Mouse (Mus musculus): ENCODE data around the gene Hist1h2be.
A peak's percentile ranks its signal among the peaks of the same experiment; 100 is the strongest.
"Not testable (repeated sequence)": the region's sequence is repeated elsewhere in the genome, so short reads cannot be mapped to it uniquely, and the experiment has no call there.

The Hist1h2be gene

GRCm38 (mm10) chr13:23573034-23573897, 47.7 kb downstream of the Hist1h2be start:
- DNase-seq (ENCODE audit: low read depth), result peak; percentile 42

DNA sequence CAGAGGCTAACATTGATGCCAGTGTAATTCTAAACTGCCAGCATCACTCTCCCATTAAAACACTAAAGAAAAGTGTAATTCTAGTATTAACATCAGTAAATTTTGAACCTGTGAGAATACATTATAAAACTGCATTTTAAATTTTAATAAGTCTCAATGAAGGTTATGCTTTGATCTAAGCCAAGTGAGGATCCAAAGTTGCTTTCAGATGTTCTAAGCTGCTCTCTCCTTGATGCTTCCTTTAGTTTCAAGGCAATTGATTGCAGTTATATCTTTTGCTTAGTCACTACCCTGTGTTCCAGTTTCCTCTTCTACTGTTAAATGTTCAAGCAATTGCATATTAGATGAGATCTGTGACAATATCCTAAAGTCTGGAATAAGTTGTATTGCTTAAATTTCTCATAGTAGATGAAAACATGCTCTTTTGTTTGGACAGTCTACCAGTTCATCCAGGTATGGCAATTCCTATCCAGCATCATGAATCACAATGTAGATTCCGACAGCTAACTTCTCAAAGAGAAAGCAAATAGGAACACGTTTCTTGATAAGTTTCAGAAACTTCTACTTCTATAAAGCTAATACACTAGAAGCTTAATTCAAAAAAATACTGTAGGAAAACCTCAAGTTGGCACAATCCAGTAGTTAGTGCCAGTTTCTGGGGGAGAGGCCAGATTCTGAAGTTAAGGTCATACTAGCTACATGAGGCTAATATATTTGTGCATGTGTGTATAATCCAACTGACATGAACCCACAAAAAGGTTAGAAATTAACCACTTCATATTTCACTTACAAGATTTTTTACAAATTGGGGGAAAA, 48.5 kb downstream of the Hist1h2be start:
- no peak for DNase-seq (ENCODE audit: low read depth)

DNA sequence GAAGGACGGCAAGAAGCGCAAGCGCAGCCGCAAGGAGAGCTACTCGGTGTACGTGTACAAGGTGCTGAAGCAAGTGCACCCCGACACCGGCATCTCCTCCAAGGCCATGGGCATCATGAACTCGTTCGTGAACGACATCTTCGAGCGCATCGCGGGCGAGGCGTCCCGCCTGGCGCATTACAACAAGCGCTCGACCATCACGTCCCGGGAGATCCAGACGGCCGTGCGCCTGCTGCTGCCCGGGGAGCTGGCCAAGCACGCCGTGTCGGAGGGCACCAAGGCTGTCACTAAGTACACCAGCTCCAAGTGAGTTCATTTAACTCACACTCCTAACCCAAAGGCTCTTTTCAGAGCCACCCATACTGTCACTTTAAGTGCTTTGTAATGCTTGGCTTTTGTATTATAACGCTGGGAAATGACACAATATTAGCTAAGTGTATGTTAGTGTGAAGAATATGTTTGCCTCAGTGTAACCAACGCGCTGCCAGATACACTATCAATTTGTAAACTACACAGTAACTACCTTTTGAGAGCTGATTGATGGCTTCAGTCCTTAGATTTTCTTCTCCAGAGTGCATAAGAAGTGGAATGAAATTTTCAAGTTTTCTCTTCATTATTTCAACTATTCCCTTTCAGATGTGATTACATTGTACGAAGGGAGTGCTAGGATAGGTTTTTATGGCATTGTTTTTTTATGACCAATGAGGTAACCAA, 49.3 kb downstream of the Hist1h2be start:
- peak; percentile 51 for DNase-seq (ENCODE audit: low read depth)

GRCm38 (mm10) chr13:23571022-23571503, 49.9 kb downstream of the Hist1h2be start, which contains the start of the genes Hist1h2ae and Hist1h2bg:
Gene Hist1h2ae, minus strand, starts transcription at chr13:23571220.
Gene Hist1h2bg, plus strand, starts transcription at chr13:23571396.
- peak; percentile 91 for DNase-seq (ENCODE audit: low read depth)

GRCm38 (mm10) chr13:23570261-23571021, 50.5 kb downstream of the Hist1h2be start:
- peak; percentile 52 for DNase-seq (ENCODE audit: low read depth)

- DNase-seq (ENCODE audit: low read depth), result no peak
Measured at GRCm38 (mm10) chr13:23564482-23564881, 56.4 kb downstream of the Hist1h2be start.

- DNase-seq (ENCODE audit: low read depth), result peak; percentile 73
Measured at GRCm38 (mm10) chr13:23562699-23563462, 58.0 kb downstream of the Hist1h2be start.

- peak; percentile 98 for DNase-seq (ENCODE audit: low read depth)
Measured at GRCm38 (mm10) chr13:23561883-23562659, 58.9 kb downstream of the Hist1h2be start, which contains the start of gene Hist1h3e. Gene Hist1h3e, minus strand, starts transcription at chr13:23562369.

DNA sequence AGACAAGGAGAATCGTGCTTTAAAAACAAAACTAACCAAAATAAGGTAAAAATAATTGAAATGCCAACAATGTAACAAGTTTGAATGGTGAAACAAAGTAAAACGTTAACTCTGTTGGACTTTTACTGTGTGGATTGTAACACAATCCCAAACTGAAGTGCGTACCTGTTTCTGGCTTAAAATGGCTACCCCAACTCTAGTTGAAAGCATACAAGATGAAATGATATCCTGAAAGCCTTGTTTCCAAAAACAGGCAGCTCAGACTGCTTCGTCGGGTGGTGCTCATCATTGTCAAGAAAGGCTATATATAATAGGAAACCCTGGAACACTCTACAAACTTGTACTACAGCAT, 59.4 kb downstream of the Hist1h2be start:
- DNase-seq (ENCODE audit: low read depth), result not testable (repeated sequence)

- not testable (repeated sequence) for DNase-seq (ENCODE audit: low read depth)
Measured at GRCm38 (mm10) chr13:23560699-23561098, 60.2 kb downstream of the Hist1h2be start.

GRCm38 (mm10) chr13:23556906-23557305, 64.0 kb downstream of the Hist1h2be start:
- DNase-seq (ENCODE audit: low read depth), result no peak

GRCm38 (mm10) chr13:23555839-23556416, 65.0 kb downstream of the Hist1h2be start:
- DNase-seq (ENCODE audit: low read depth), result peak; percentile 89

DNA sequence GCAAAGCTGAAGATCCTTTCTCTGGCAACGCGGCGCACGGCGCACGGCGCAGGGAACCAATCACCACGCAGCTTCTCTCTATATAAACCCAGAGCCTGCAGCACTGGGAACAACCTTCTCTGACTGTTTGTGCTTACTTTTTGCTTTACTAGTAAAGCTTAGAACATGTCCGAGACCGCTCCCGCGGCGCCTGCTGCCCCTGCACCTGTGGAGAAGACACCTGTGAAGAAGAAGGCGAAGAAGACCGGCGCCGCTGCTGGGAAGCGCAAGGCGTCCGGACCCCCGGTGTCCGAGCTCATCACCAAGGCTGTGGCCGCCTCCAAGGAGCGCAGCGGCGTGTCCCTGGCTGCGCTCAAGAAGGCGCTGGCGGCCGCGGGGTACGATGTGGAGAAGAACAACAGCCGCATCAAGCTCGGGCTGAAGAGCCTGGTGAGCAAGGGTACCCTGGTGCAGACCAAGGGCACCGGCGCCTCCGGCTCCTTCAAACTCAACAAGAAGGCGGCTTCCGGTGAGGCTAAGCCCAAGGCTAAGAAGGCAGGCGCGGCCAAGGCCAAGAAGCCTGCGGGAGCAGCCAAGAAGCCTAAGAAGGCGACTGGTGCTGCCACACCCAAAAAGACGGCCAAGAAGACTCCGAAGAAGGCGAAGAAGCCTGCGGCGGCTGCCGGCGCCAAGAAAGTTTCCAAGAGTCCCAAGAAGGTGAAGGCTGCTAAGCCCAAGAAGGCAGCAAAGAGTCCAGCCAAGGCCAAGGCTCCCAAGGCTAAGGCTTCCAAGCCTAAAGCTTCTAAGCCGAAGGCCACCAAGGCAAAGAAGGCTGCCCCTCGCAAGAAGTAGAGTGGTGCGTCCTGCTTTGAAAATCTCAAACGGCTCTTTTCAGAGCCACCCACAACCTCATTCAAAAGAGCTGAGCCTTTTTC, 65.7 kb downstream of the Hist1h2be start:
- peak; percentile 83 for DNase-seq (ENCODE audit: low read depth)

GRCm38 (mm10) chr13:23554393-23554792, 66.5 kb downstream of the Hist1h2be start:
- no peak for DNase-seq (ENCODE audit: low read depth)

GRCm38 (mm10) chr13:23552962-23553361, 68.0 kb downstream of the Hist1h2be start, which contains the start of gene Hist1h1d:
Gene Hist1h1d, plus strand, starts transcription at chr13:23553262.
- no peak for DNase-seq (ENCODE audit: low read depth)

DNA sequence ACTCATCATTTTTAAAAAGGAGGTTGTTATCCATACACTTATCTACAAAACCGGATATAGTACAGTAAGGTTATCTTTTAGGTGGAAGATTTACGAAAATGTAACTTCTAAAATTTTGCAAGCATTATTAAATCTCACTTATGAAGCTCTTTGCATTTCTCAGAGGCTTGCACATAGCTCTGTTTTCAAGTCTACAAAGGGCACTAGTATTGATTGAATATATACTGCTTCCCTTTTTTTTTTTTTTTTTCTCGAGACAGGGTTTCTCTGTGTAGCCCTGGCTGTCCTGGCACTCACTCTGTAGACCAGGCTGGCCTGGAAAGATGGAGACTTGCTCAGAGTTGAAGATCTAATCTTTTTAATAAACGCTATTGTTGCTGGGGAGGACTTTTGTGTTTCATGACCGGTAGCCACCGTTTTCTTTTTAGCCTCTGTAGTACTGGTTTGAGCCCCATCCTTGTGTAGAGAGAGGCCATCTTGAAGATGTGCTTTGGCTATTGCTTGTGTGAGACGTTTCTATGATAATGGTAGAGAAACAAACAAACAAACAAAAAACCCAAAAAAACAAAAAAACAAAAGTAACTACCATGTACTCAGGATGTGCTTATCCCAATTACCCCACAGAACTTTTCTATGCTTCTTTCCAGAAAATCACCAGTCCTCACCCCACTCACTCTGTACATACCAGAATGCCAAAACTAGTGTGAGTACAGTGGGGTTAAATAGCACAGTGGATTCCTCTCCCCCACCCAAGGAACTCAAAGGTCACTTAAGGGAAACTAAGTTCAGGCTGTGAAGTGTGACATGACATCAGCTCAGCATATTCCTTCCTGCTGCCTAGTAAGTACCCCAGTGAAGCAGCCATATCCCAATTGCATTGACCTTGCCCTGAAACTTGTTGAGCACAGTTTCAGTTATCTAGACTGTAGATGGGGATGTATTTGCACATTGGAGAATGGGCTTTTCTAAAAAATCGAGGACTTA, 68.7 kb downstream of the Hist1h2be start:
- no peak for DNase-seq (ENCODE audit: low read depth)

Data from naive thymus-derived CD4-positive, alpha-beta T cell, adult 2 months (primary cell).